ENCODE assay signal across 9 mouse cellular contexts in the genomic region with DNA sequence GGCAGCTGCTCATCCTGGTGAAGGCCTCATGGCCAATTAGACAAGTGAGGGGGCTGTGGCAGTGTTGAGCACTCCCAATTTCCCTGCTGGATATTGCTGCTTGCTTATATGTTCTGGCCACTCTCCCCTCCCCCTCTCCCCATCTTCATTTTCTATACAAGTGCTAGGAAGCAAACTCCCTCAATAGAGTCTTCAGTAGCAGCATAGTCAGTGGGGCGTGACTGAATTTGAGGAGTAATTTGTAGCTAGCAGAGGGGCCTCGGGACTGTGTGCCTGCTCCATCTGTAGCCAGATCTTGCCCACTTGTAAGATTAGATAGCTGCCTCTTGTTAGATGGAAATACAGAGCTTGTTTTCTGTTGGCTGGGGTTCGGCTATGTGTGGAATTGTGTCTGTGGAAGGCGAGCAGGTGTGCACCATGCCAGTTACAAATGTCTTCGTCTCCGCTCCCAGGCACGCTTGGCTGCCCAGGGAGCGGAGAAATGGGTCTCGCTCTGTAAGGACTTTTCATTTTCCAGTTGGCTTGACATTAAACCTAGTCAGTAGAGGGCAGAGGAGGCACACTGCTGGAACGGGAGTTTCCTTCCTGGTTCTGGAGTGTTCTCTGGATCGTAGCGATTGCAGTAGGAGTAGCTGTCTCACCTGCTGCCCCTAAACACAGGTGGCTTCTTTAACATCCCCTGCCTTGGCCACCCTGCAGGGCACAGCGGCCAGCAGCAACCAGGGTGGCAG.
DNase-seq lines count a peak whose midpoint lies in the region; ATAC-seq lines count a peak whose summit lies in the region.
"Had no signal": no experiment of that assay in that cellular context is flagged by ENCODE, and none has a peak within 500 bp of the region (broad histone marks: within the 10 kb centered on the region; RNA-seq: fewer than 3 reads in every experiment).

No protein-coding gene starts in this region.

- WGBS in kidney, embryonic 16.5 days, result 37% methylated on average over 13 of the region's 13 CpGs
- WGBS in forebrain, embryonic 14.5 days, result 20% methylated on average over 13 of the region's 13 CpGs
- 75% methylated on average over 13 of the region's 13 CpGs for WGBS in heart, embryonic 12.5 days

- no peaks in the 10 kb centered on the region for H3K36me3 ChIP-seq in kidney, embryonic 16.5 days (ENCODE audit: insufficient read depth, low read length)
- no peaks in the 10 kb centered on the region for H3K36me3 ChIP-seq in forebrain, embryonic 14.5 days (ENCODE audit: control insufficient read depth, insufficient read depth, low read length)
- H3K36me3 ChIP-seq in heart, embryonic 12.5 days, result no peaks in the 10 kb centered on the region

- H3K27ac ChIP-seq in kidney, embryonic 16.5 days (ENCODE audit: low read length), result no peak overlapping the region
- H3K27ac ChIP-seq in forebrain, embryonic 14.5 days (ENCODE audit: low read depth, low read length), result 0 out of 2 replicates have a peak overlapping the region, but pooled peaks have one; percentile 6
- no peak overlapping the region for H3K27ac ChIP-seq in heart, embryonic 12.5 days (ENCODE audit: poor library complexity, severe bottlenecking)

- H3K4me1 ChIP-seq in kidney, embryonic 16.5 days (ENCODE audit: insufficient read depth, low read length), result peaks cover 10% of the 10 kb centered on the region
- H3K4me1 ChIP-seq in forebrain, embryonic 14.5 days (ENCODE audit: control insufficient read depth, insufficient read depth, low read length), result peaks cover 8% of the 10 kb centered on the region; the same call in 1 of the 2 replicates
- H3K4me1 ChIP-seq in heart, embryonic 12.5 days (replicated peaks), result no peaks in the 10 kb centered on the region

- H3K9ac ChIP-seq in kidney, embryonic 16.5 days (replicated peaks; ENCODE audit: low read length), result no peak overlapping the region
- no peak overlapping the region for H3K9ac ChIP-seq in forebrain, embryonic 14.5 days (ENCODE audit: low read length)
- H3K9ac ChIP-seq in heart, embryonic 12.5 days, result no peak overlapping the region

- no peak for DNase-seq in kidney, postnatal 14 days
- DNase-seq in brain, adult 2 months (ENCODE audit: low read depth, low spot score), result peak; percentile 81
- DNase-seq in cerebellum, adult 11-12 months, result peak; percentile 64
- peak; percentile 69 for DNase-seq in forebrain, embryonic 14.5 days (ENCODE audit: low spot score)
- DNase-seq in ovary, postnatal 36 days (ENCODE audit: low spot score), result no peak
- DNase-seq in lung, postnatal 25 days (ENCODE audit: low spot score), result no peak

- ATAC-seq in kidney, embryonic 16.5 days (ENCODE audit: low FRiP score, low TSS enrichment), result peak; percentile 78
- ATAC-seq in forebrain, embryonic 14.5 days, result peak; percentile 63; the same call in 1 of the 2 replicates
- ATAC-seq in heart, embryonic 12.5 days (ENCODE audit: insufficient number of reproducible peaks, low FRiP score), result no peak

- H3K27me3 ChIP-seq in kidney, embryonic 16.5 days (ENCODE audit: insufficient read depth, low read length), result no peaks in the 10 kb centered on the region
- no peaks in the 10 kb centered on the region for H3K27me3 ChIP-seq in forebrain, embryonic 14.5 days (replicated peaks; ENCODE audit: control insufficient read depth, insufficient read depth, low read length)
- peaks cover 19% of the 10 kb centered on the region for H3K27me3 ChIP-seq in heart, embryonic 12.5 days (replicated peaks)

- no peaks in the 10 kb centered on the region for H3K9me3 ChIP-seq in kidney, embryonic 16.5 days (ENCODE audit: low read length)
- no peaks in the 10 kb centered on the region for H3K9me3 ChIP-seq in forebrain, embryonic 14.5 days (replicated peaks; ENCODE audit: control insufficient read depth, low read length)
- H3K9me3 ChIP-seq in heart, embryonic 12.5 days (replicated peaks), result no peaks in the 10 kb centered on the region

- no peak overlapping the region for H3K4me3 ChIP-seq in kidney, embryonic 16.5 days (ENCODE audit: low read length)
- no peak overlapping the region for H3K4me3 ChIP-seq in forebrain, embryonic 14.5 days (ENCODE audit: low read depth, low read length)
- H3K4me3 ChIP-seq in heart, embryonic 12.5 days, result no peak overlapping the region
- H3K4me3 ChIP-seq: myocyte had no signal

- peak overlapping the region; percentile 14 for H3K4me2 ChIP-seq in kidney, embryonic 16.5 days (replicated peaks; ENCODE audit: low read depth, low read length)
- H3K4me2 ChIP-seq in forebrain, embryonic 14.5 days (ENCODE audit: low read length), result no peak overlapping the region
- no peak overlapping the region for H3K4me2 ChIP-seq in heart, embryonic 12.5 days

Comparison
In these comparisons a context has a peak if more than half of its experiments do, and no peak if none do; other contexts are left out.
1. DNase-seq: peak in brain, adult 2 months (single experiment), cerebellum, adult 11-12 months (single experiment) and forebrain, embryonic 14.5 days (single experiment); none in kidney, postnatal 14 days (single experiment), ovary, postnatal 36 days (single experiment) and lung, postnatal 25 days (single experiment).